ENCODE assay signal across 9 mouse cellular contexts in the genomic region with DNA sequence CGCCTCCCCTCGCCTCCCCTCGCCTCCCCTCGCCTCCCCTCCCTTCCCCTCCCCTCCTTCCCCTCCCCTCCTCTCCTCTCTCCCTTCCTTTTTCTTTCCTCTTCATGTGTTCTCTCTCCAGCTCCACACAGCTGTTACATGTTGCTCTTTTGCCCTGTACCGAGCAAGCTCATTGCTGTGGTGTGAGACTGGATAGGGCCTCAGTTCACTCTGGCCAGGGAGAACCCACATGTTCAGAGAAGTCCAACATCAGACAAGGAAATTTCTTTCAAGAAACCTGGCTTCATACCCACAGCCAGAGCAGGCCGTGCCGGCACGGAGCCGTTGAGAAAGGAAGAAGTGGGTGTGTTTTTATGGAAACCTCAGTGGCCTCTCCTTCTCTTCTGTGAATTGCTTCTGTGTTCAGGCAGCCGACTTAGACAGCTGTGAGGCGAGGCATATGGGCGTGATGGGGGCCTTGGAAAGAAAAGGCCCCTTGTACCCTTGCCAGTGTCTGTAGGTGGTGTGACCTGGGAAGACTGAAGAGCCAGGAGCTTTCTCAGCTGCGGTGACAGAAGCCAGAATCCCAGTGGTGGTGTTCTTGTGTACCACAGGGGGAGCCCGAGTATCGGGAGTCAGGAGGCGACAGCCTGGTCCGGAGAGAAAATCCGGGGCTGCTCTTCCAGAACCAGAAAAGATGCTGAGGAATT. TPM values are rescaled to one million over a fixed set of nuclear protein-coding genes. Genes with fewer than 3 reads are reported as not detected.
DNase-seq lines count a peak whose midpoint lies in the region; ATAC-seq lines count a peak whose summit lies in the region.
"Had no signal": no experiment of that assay in that cellular context is flagged by ENCODE, and none has a peak within 500 bp of the region (broad histone marks: within the 10 kb centered on the region; RNA-seq: fewer than 3 reads in every experiment).

No protein-coding gene starts in this region.

- DNase-seq in gastrocnemius, adult 18-20 months (ENCODE audit: low spot score), result peak; percentile 20
- no peak for DNase-seq in gastrocnemius, postnatal 36 days
- peak; percentile 54 for DNase-seq in urinary bladder, postnatal 14 days (ENCODE audit: low spot score)
- no peak for DNase-seq in urinary bladder, postnatal 10 days (ENCODE audit: low spot score)
- peak; percentile 66 to 72 for DNase-seq in heart, postnatal 10 days
- peak; percentile 62 for DNase-seq in left cerebral cortex, postnatal 4 days
- DNase-seq in spleen, adult 18-20 months, result no peak

- intact Hi-C loops in gastrocnemius, postnatal 36 days (cut with DNase I), result no loop called here
- intact Hi-C loops in heart, postnatal 10 days (cut with DNase I), result loop anchor here (5.0 to 10.0 kb wide), 2 partner anchors 537 to 635 kb away; a partner anchor contains a TSS
- intact Hi-C loops in left cerebral cortex, postnatal 4 days (cut with DNase I), result loop anchor here (10.0 kb wide), 1 partner anchor 635 kb away; a partner anchor contains a TSS

- no peak for ATAC-seq in activated CD4-positive, CD25-positive, alpha-beta regulatory T cell, adult 4 months

RNA-seq across cellular contexts. Expression of a gene that starts 11.0 kb away (rescaled TPM):
- not detected for total RNA-seq in gastrocnemius, adult 18-20 months (2021)
- total RNA-seq in gastrocnemius, postnatal 36 days (2021), result not detected
- not detected for total RNA-seq in heart, postnatal 10 days (2021)
- under 1 TPM; 0.32 to 0.36 TPM for total RNA-seq in left cerebral cortex, postnatal 4 days (2021)
- polyA plus RNA-seq in activated CD4-positive, CD25-positive, alpha-beta regulatory T cell, adult 4 months (2017; shearing (Covaris generic)), result not detected
- total RNA-seq: CH12.LX had no signal

Comparison
In these comparisons a context has a peak if more than half of its experiments do, and no peak if none do; other contexts are left out.
1. DNase-seq: peak in gastrocnemius, adult 18-20 months (single experiment), urinary bladder, postnatal 14 days (single experiment), heart, postnatal 10 days (2 of 2) and left cerebral cortex, postnatal 4 days (single experiment); none in gastrocnemius, postnatal 36 days (0 of 2), urinary bladder, postnatal 10 days (single experiment) and spleen, adult 18-20 months (0 of 2).